Mouse (Mus musculus): ENCODE results near the gene Ndufs3.

Ndufs3 gene

GRCm38 (mm10) chr2:90904076-90904855, at the start of gene Ndufs3, which contains the start of gene Kbtbd4:
Ndufs3 (minus strand) TSS chr2:90904827.
Kbtbd4 (plus strand) TSS chr2:90904740.
- WGBS: under 1% methylated on average over 43 of the region's 43 CpGs

GRCm38 (mm10) chr2:90953461-90953860, 48.8 kb upstream of the Ndufs3 start:
- 23% methylated on average over 3 of the region's 3 CpGs for WGBS

DNA sequence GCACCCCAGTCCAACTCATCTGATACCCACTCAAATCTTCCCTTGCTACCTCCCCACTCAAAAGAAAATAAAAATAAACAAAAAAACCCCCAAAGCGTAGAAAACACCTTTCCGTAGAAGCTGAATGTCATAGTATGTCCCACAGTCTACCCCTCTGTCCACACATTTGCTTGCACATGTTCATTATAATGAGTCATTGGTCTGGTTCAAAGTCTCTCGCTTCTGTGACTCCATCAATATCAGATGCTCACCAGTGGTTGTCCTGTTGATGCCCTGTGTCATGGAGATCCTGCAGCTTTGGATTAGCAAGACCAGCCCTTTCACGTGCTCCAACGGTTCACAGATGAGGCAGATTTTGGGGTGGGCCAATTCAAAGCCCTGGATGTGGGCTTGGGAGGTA, 45.5 kb upstream of the Ndufs3 start:
- WGBS: 70% methylated on average over 5 of the region's 5 CpGs

DNA sequence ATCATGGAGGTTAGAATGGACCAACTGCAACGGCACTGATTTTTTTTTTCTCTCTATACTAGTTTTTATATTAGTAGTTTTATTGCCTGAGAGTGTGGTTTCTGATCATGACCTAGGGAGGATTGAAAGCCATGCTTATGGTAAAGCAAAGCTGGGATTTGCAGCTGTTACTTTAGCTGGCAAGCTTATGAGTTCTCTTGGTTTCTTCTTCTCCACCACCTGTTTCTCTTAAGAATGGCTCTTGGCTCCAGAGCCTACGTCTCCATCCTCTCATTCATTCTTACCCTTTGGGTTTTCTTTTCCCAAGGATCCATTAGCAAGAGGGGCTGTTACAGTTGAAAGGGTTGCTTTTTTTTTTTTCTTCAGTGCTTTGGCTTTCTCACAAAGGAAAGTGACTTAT, 37.1 kb upstream of the Ndufs3 start:
- 19% methylated on average over 2 of the region's 2 CpGs for WGBS

- WGBS: under 1% methylated on average over 90 of the region's 113 CpGs
Observed at GRCm38 (mm10) chr2:90940233-90941229, 35.9 kb upstream of the Ndufs3 start, which contains the start of gene Celf1. Celf1 (plus strand) TSS chr2:90940382.

GRCm38 (mm10) chr2:90939750-90940149, 35.1 kb upstream of the Ndufs3 start:
- 32% methylated on average over 8 of the region's 8 CpGs for WGBS

DNA sequence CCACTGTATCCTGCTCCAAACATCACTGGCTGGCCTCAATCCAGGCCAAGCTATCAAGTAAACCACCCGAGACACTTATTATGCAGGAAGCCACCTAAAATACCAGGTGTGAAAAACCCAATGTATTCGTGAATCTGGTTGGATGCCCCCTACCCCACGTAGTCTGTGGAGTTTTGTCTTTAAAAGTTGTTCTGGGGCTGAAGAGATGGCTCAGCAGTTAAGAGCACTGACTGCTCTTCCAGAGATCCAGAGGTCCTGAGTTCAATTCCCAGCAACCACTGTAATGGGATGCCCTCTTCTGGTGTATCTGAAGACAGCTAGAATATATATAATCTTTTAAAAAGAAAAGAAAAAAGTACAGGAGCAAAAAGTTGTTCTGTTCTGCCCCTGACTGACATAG, 33.7 kb upstream of the Ndufs3 start:
- 70% methylated on average over 3 of the region's 3 CpGs for WGBS

- 77% methylated on average over 2 of the region's 2 CpGs for WGBS
Observed at GRCm38 (mm10) chr2:90932273-90932672, 27.6 kb upstream of the Ndufs3 start.

DNA sequence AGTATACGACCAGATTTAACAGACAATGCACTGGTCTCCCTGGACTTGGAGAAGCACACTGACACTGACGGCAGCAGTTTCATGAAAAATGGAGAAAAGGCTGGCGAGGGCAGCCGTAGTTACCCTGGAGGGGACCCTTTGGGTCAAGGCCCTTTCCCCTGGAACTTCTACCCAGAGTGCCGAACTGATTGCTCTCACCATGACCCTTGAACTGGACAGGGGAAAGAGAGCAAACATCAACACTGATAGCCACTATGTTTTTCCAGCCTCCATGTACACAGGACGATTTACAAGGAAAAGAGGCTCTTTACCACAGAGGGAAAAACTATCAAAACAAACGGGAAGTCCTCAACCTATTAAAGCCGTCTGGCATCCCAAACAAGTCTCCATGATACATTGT, 27.2 kb upstream of the Ndufs3 start:
- WGBS: 88% methylated on average over 8 of the region's 8 CpGs

DNA sequence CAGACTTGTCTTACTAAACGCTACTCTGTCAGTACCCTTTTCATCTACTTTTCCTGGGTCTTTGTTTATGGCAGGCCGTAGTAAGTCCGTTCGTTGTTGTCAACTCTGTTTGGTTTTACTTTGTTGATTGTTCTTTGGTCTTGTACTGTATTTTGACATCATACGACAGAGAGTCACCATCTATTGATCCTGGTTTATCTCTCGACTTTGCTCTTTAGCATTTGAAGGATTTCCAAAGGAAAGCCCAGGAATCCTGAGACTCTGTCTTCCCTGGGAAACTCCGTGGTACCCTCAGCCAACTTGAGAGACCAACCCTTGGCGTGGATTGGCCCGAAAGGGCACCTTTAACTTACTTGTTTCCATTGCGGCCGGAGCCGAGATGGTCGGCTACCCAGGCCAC, 23.9 kb upstream of the Ndufs3 start:
- 91% methylated on average over 13 of the region's 13 CpGs for WGBS

DNA sequence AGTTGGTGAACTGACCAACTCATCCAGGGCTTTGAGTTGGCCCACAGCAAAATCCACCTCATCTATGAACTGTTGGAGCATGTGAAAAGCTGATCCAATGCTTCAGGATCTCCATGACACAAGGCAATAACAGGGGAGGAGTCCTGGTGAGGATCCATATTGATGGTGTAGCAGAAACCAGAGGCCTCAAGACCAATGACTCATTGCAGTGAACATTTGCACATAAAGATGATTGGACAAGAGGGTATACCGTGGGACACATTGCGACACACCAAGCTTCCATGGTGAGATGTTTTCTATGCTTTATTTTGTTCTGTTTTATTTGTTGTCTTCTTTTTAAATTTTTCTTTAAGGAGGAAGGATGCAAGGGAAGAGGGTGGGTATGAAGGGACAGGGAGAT, 18.0 kb upstream of the Ndufs3 start:
- WGBS: 95% methylated on average over 2 of the region's 2 CpGs

DNA sequence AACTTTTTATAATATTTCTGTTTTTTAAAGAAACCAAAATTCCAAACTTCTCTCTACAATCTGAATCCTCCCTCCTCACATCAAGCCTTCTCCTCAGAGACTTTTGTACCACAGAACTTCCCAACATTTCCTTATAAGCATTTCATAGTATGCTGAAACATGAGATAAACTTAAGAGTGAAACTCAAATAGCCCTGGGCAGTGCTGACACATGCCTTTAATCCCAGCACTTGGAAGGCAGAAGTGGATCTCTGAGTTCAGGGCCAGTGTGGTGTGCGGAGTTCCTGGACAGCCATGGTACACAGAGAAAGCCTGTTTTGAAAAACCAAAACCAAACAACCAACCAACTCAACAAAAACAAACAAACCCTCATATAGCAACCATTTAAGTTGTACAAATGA, 16.6 kb upstream of the Ndufs3 start:
- 91% methylated on average over 1 of the region's 1 CpGs for WGBS

- 6% methylated on average over 16 of the region's 16 CpGs for WGBS
Observed at GRCm38 (mm10) chr2:90917999-90918698, 13.5 kb upstream of the Ndufs3 start.

DNA sequence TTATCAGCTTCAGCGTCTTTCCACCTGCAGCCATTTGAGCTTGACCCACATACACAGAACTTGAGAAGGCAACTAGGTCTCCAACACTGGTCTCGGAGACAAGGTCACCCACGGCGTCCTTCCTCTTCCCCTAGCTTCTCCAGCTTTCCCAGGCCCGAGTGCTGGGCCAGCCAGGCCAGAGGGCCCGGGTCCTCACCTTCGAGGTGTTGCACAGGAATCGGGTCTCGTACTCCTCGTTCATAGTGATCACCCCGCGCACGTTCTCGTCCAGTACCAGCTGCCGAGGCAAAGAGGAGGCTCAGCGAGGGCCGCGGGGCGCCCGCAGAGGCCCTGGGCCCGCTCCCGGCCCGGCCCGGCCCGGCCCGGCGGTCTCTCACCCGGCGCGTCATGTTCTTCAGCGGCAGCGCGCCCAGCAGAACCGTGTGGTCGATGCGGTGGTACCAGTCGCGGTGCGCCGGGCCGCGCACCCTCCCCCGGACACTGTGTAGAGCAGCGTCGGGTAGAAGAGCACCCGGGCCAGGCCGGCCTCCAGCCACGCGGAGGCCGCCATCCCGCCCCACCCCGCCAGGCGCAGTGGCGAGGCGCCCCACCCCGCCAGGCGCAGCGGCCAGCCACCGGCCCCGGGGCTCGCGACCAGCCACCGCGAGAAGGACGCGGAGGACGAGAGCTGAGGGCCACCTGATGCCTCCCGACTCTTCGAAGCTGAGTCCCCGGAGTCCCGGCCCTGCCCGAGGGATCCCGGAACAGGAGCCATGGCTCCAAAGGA, 12.8 kb upstream of the Ndufs3 start:
- WGBS: 1% methylated on average over 73 of the region's 73 CpGs

GRCm38 (mm10) chr2:90916560-90917232, 12.1 kb upstream of the Ndufs3 start:
- 11% methylated on average over 7 of the region's 7 CpGs for WGBS

GRCm38 (mm10) chr2:90915516-90915915, 10.9 kb upstream of the Ndufs3 start:
- WGBS: 75% methylated on average over 1 of the region's 1 CpGs

DNA sequence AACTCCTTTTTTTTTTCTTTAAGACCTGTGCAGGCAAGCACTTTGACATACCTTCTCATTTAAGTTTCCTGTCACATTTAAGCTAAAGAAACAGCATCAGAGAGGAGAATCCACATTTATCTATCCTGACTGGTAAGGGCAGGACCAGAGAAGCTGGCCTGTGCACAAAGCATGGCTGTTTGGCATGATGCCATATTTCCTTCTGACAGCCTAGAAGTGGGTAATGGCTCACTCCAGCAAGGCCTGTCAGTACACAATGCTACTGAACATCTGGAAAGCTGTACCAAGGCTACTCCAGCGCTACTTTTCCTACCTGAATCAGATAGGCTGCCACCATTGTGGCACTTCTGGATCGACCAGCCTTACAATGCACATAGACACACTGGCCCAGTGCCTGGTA, 9.0 kb upstream of the Ndufs3 start:
- 52% methylated on average over 2 of the region's 2 CpGs for WGBS

GRCm38 (mm10) chr2:90911668-90912067, 7.0 kb upstream of the Ndufs3 start:
- WGBS: 53% methylated on average over 1 of the region's 1 CpGs

- 55% methylated on average over 1 of the region's 1 CpGs for WGBS
Observed at GRCm38 (mm10) chr2:90910861-90911260, 6.2 kb upstream of the Ndufs3 start.

DNA sequence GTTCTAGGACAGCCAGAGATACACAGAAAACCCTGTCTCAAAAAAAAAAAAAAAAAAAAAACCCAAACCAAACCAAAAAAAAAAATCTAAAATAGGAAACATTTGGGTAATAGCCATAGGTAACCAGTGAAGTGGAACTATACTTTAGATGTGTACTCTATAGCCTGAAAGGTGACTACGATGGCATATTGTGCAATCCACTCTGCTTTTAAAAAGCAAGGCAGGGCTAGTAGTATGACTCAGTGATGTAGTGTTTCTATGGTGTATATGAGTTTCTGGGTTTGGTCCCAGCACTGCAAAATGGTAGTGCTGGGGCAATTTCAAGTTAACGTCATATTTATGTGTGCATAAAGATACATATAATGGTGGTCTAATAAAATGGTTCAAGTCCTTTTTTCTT, 2.1 kb upstream of the Ndufs3 start:
- 67% methylated on average over 2 of the region's 2 CpGs for WGBS

GRCm38 (mm10) chr2:90904856-90905224, 213 bp upstream of the Ndufs3 start:
- WGBS: under 1% methylated on average over 21 of the region's 21 CpGs

All from cerebral cortex, adult 2 months (tissue).